Mouse (Mus musculus): ENCODE measurements at regions not wholly inside any gene's neighbourhood (a gene's known extent, or its start where the extent isn't known, plus 50 kb on each side); places are given as distances from the start of the nearest gene placed in this dataset.
A peak's percentile ranks its signal among the peaks of the same experiment; 100 is the strongest.

- no peak for DNase-seq
These were observed 363.5 kb upstream of the Nrp1 start for GRCm38 (mm10) chr8:127994898-127995297.

- no peak for DNase-seq
These were observed 362.9 kb upstream of the Nrp1 start for GRCm38 (mm10) chr8:127995490-127995889.

DNA sequence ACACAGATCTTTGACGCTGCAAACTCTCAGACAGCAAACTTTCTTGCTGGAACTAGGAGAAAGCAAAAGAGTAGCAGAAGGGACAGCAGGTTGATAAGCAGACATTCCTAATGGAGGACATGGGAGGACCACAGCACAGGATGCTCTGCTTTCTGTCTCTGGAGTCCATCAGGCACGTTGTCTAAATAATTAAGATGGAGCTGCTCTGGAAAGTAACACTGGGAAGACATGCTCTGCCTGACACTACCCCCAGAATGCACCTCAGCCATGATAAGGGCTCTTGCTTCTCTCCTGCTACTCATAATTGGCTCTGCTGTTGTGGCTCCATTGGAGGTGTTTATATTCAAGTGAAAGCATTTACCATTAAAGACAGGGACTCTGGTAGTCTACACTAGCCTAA is 356.0 kb upstream of the Nrp1 start:
- DNase-seq, result no peak

DNA sequence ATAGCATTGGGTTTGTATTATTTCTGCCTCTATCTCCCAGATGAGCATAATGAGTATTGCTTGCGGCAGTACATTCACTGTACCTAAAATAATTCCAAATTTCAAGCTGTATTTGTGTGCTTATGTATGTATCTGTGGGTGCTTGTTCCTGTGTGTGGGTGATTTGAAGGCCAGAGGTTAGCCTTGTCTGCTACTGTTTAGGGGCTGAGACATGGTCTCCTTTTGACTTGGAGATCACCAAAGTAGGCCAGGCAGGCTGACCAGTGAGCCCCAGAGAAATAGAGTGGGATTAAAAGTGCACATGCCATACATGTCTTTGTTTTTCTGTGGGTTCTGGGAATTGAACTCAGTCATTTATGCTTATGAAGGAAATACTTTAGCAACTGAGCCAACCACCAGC is 355.6 kb upstream of the Nrp1 start:
- no peak for DNase-seq

DNA sequence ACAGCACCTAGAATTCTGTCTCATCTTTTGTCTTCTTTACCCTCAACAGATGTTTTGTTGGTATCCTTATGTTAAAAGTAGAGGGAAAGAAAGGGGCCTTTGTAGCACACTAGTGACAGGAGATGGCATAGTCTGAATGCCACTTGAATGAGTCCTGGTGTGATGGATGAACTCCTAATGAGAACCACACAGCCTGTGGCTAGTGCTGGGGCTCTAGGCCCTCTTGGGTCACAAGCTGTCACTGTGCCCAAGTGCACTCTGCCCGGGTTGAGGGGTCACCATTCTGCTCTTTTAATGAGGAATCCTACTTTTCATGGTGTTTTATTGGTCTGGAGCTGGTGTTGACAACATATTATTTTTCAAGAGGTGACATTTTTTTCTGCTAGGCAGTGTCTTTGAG is 355.0 kb upstream of the Nrp1 start:
- DNase-seq, result no peak

- no peak for DNase-seq
These were observed 354.5 kb upstream of the Nrp1 start for GRCm38 (mm10) chr8:128003881-128004286.

- no peak for DNase-seq
These were observed 348.9 kb upstream of the Nrp1 start for GRCm38 (mm10) chr8:128009393-128010010.

DNA sequence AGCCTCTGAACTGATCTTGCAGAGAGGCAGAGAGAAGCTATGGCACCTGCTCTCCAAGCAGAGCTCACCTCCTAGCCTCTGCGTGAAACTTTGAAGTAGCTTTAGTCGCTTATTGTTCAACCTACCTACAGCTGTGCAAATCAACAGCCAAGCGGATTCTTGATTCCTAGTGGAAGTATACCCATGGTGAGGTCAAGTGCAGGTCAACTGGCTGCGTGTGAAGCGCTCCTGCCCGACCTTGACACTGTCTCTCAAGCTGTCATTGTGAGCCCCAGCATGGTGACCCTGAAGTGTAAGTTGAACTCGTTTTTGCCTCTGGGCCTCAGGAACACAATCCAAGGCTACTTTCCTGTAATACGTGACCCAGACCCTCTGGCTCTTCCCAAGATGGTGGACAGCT is 341.2 kb upstream of the Nrp1 start:
- no peak for DNase-seq

GRCm38 (mm10) chr8:128023661-128024060 is 334.7 kb upstream of the Nrp1 start:
- DNase-seq, result no peak

- DNase-seq, result no peak
These were observed 333.6 kb upstream of the Nrp1 start for GRCm38 (mm10) chr8:128024774-128025222.

DNA sequence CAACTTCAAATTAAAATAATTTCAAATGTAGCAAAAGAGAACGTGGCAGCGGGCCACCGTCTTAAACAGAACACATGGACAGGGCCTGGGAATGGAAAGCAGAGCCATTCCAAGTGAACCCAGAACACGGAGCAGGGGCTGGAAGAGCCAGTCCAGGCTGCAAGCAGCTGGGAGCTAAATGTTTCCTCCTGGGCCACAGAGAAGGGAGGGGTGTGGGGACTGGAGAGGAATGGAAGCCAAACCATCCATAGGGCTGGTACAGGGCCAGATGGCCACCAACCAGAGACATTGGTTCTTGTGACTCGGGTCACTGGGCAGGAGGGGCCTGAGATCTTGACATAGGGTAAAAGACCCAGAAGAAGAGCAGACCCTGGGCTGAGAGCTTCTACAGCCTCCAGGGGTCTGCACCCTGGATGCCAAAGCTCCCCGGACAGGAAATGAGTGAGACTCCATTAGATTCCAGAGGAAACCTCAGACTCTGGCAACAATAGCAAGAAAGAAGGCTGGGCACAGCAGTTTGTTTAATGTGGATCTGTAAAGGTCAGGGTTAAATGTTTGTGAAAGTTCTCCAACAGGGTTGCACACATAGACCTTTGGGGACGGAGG is 333.1 kb upstream of the Nrp1 start:
- DNase-seq, result peak; percentile 31

- no peak for DNase-seq
These were observed 331.4 kb upstream of the Nrp1 start for GRCm38 (mm10) chr8:128026981-128027380.

- no peak for DNase-seq
These were observed 327.8 kb upstream of the Nrp1 start for GRCm38 (mm10) chr8:128030335-128031280.

- no peak for DNase-seq
These were observed 324.3 kb upstream of the Nrp1 start for GRCm38 (mm10) chr8:128034127-128034526.

GRCm38 (mm10) chr8:128035672-128036071 is 322.7 kb upstream of the Nrp1 start:
- DNase-seq, result no peak

DNA sequence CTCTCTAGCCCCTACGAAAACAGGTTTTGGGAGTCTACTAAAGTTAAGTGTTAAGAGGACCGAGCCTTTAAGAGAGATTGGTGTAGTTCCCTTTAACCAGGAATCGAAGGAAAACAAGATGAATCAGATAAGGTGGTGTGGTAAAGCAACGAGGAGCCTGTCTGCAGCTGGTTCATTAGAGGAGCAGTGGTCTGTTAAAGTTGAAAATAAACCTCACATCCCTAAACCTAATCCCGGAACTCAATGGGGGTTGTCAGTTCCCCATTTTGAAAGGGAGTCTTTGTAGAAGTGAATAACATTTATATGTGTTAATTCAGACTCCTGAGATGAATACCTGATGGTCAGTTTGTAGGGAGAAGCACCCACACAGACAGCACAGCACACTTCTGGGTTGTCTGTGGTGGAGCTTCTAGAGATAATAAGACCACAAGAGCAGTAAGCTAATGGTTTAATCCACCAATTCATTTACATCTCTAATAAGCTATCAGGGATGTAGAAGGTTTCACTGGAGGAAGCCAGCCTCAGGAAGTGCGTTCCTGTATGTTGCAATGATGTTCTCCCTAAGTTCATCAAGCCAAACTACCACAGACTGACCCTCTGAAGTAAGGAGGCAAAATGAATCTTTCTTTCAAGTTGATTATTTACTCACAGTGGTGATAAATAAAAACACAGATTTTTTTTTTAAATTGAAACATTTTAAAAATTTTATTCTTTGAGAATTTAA is 318.9 kb upstream of the Nrp1 start:
- DNase-seq, result no peak

DNA sequence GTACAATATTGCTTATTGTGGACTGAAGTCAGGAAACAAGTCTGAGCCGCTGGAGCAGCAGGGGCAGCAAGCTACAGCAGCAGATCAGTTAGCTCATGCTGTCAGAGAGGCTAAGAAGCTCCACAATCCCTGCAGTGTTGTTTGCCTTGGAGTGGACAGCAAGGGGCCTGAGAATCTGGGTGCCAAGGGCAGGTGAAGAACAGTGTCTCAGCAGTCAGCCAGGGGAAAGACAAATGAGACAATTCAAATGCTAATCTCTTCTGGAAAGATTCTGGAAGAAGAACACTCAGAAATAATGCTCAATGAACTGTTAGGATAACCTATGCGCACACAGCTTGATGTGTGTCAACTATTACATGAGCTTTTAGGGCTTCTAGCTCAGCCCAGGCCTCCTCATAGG is 315.5 kb upstream of the Nrp1 start:
- no peak for DNase-seq

DNA sequence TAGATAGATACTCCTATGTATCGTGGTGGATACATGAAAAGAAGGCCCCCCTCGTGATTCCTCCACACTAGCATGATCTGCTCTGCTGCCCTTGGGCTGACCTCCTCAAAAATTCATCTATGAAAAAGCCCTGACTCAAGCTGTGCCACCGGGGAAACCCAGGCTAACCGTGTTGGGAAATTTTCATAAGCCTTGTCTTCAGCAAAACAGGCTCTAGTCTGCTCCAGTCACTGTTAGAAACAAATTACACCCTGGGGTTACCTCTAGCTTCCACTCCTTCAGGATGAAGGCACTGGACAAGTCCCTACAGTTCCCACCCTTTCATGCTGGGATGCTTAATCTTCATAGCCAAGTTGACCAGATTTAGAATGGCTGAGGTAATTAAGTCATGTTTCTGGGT is 315.0 kb upstream of the Nrp1 start:
- no peak for DNase-seq

GRCm38 (mm10) chr8:128056251-128056650 is 302.2 kb upstream of the Nrp1 start:
- DNase-seq, result no peak

DNA sequence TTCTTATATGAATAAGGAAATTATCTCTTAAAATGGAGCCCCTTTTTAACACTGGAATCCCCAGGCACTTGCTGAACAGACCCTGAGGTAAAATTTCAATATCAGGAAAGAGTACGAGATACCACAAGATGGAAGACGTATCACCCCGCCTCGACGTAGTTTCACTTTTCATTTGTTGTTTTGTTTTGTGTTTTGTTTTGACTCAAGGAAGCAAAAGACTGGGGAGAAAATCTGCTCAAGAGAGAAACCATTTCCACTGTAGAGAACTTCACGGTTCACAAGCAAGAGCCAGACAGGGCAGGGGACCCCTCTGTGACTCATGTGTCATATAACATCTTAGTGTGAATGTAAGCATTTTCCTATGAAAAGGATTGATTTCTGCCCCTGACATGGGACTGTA is 300.6 kb upstream of the Nrp1 start:
- no peak for DNase-seq

DNA sequence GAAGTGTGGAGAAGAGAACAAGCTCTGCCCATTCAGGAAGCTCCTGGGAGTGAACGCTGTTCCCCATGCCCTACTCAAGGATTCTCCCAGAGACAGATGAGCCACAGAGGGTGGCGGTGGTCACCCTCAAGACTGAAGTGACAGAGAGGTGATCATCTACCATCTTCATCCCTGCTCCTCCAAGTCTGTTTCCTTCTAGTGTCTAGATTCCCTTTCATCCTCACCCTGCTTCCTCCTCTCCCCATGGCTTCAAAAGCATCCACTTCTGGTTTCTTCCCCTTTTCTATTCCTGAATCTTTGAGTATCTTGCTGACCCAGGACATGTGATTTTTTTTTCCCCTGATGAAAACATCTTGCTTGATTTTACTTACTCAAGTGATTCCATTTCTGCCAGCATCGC is 298.6 kb upstream of the Nrp1 start:
- no peak for DNase-seq

DNA sequence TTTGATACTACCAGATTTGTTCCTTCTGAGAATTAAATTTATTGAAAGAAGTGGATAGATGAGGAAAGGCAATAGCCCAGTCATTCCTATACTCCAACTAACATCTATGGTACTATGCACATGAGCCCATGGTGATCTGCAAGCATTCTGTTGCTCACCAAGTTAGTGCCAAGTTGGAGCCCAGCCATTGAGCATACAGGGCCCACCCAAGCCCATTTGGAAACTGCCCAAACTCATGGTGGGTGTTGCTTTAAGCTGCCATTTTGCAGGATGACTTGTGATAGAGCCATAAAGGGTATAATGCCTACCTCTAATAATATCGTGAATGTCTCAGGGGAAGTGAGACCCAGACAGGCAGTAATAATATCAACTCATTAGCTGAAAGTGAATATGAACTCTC is 294.2 kb upstream of the Nrp1 start:
- DNase-seq, result no peak

DNA sequence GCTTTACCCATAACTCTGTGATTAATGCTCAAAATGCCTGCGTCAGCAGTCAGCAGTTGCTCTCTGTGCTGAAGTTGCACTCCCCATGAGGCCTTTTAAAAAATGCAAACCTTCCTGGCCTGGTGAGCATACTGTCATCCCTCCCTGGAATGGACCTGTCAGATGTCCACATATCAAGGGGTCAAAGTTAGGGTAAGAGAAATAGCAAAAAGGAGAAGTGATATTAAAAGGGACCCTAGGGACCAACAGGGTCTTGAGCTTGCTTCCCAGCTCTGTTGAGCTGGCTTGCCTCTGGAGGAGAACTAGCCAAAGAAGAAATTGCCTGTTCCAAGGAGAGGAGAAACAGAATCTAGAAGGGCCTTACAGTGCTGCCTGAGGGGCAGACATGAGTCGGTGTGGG is 293.3 kb upstream of the Nrp1 start:
- DNase-seq, result no peak

Measured in liver (tissue).